Mouse (Mus musculus) cerebellum, adult (tissue): ENCODE results near the gene Rxra.
A peak's percentile ranks its signal among the peaks of the same experiment; 100 is the strongest.

Experiments
- ATAC-seq: cut with Nextera tagmentation; 2 replicates; pipeline ENCODE4 v1.9.2; 2017; ENCODE audit warnings: mild to moderate bottlenecking, moderate library complexity, mixed read lengths; ENCODE audit not compliant: insufficient number of reproducible peaks, low FRiP score, low TSS enrichment

Gene Rxra

DNA sequence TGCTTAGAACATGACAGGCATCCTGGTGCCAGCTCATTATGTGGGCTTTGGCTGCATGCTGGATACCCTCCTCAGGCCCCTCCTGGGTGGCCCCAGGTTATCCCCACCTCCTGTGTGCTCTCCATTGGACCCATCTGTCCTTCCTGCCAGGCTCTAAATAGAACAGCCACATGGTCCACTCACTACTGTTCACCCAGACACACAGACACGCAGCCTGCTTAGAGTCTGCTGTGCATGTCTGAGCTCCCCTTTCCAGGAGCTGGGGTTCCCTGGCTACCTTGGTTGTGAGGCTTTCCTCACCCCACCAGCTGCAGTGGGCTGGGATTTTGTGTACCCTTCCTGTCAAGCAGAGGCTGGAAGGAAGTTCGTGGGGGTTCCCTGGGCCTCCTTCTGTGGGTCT lies 56.8 kb downstream of the Rxra start:
- no peak for ATAC-seq

DNA sequence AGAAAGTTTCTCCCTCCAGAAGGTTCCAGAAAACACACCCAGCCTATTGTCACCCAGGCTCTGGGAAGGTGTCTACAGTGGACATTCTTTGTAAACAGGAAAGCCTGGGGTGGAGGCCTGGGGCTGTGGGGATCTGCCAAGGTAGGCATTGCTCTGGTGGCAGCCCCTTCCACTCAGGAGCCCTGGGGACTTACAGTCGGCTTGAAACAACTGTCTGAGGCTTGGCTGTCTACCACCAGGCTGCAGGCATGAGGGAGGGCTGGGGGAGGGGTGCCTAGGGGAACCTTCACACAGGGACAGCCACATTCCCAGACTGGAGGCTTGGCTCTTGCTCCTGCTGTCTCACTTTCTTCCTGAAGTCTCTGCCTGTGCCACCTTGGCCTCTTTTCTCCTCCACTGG lies 58.1 kb downstream of the Rxra start:
- no peak for ATAC-seq

DNA sequence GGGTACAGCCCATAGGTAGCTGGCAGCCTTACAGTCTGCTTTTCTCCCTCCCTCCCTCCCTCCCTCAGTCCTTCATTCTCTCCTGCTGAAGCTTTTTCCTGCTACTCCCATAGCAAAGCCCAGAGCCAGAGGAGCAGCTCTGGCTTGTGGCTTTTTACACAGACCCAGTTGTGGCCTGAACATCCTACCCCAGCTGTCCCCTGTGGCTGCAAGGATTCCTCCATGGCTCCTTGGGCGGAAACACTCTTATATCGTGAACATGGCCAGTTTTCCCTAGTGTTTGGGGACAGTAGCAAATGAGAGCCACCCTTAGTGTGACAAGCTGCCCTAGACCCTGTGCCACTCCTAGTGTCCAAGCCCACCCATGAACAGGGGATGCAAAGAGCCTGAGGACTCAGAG lies 58.6 kb downstream of the Rxra start:
- ATAC-seq, result no peak

DNA sequence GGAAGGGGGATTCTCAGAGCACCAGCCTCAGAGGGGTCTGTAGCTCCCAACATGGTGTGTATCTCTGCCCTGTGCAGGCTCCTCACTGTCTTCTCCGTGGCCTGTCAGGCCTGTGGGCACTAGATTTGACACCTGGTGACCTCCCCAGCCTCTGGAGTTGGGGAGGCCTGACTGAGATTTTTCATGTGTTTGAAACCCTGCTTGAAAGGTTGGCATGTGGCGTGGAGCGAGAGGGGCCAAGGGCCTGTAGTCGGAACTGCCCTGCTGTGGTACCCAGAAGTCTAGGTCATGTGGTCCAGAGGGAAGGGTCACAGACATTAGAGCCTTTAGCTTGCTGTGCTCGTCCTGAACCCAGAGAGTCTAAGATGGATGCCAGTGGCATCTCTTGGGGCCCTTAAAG lies 60.6 kb downstream of the Rxra start:
- no peak for ATAC-seq

DNA sequence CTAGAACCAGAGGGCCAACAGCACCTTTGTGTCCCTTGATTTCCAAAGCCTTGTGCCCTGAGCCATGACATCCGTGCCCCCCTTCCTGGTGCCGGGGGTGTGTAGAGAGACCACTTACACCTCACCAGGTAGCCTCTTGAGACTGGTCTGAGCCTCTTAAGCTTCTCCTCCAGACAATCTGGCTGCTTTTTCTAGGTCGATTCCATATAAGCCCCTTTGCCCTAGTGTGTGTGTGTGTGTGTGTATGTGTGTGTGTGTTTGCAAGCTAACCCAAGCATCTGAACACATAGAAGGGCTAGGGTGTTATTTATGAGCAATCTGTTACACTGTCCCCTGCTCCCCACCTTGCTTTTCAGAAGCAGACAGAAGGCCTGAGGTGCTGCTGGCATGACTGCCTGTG lies 62.2 kb downstream of the Rxra start:
- no peak for ATAC-seq

DNA sequence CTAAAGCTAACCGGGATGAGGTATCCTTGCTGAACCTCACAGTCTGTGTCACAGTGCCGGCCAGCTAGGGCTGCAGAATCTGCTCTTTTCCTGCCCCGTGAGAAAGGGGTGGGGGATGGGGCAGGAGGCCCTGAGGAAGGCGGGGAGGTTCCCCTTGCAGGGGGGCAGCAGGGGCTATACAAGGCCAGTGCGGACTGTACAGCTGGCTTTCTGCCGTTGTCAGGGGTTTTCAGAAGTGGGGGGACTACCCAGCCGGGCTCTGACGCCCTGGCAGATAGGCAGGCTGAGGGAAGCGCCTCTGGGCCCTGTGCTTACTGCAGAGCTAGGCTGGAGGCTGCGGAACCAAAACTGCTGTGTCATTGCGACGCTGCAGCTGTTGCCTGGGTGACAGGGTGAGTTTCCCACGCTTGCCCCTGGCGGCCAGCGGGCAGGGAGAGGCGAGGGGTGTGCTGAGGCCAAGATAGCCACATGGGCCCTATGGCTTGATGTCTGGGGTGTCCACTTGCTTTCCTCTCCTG lies 63.9 kb downstream of the Rxra start:
- ATAC-seq, result no peak

DNA sequence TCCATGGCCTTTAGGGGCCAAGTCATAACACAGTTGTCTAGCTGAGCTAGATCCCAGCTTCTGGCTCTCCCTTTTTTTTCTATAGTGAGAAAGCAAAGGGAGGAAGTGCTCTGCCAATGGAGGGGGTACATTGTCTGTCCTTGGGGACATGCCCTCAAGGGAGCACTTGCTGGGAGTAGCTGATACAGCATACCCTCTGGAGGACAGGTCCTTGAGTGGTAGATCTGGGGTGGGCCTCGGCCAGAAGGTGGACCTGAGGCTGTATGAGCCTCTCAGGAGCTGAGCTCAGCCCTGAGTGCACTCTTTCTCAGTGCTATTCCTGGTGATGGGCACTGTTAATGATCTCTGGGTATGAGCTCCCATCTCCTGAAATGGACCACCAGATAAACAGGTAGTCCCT lies 66.9 kb downstream of the Rxra start:
- no peak for ATAC-seq

DNA sequence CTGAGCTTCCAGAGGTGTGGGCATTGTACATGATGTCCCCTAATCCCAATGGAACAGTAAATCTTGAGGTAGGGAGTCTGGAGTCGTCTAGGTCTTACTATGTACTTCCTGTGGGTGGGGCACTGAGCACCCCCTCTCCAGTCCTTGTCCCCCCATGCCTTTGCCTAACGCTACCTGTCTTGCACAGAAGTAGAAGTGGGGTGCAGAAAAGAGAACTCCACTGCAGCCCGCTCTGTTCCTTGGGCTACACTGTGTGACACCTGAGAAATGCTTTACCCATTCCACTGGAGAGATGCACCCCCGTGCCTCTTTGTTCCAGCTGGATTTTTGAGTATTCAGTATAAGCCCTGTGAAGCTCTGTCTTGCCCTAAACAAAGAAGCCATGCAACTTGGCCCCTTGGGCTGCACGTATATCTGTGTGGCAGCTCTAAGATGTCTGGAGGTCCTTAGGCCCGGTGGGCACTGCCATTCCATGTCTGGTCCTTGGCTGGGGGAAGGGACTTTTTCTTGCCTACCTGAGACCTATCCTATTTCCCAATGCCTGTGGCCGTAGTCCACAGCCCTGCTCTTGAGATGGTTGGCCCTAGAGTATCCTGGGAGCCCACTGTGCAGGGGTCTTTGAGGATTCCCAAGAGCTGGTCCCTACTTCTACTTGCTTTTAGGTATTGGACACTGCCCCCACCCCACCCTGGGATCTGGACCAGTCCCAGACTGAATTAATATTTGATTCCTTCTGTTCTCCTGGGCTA lies 67.8 kb downstream of the Rxra start:
- no peak for ATAC-seq

DNA sequence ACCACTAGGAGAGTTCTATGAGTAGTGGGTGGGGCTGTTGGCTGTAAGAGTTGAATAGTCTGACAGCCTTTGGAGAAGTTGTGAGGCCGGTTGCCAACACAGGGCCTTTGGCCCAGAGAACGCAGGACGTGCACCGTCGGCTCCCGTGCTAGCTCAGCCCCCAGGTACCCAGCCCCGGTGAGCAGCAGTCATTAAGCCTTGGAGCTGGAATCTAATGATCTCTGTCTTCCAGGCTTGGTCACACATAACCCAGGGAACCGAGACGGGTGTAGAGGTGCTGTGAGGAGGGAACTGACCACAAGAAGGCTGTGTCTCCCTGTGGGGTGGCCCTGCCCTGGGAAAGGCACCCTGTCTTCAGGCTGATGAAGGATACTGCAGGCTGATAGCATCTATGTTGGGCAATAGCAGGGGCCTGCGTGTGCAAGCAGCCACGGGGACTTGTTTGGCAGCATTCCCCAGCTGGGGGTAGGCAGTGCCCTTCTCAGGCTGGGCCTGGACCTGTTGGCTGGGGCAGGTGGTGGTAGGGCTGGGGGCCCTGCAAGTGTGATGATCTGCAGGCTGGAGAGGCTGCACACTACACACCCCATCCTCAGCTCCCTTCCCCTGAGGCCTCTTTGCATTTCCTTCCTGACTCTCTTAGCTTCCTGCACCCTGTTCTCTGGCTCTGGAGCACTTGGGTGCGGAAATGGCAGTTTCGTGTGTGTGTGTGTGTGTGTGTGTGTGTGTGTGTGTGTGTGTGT lies 68.5 kb downstream of the Rxra start:
- no peak for ATAC-seq

DNA sequence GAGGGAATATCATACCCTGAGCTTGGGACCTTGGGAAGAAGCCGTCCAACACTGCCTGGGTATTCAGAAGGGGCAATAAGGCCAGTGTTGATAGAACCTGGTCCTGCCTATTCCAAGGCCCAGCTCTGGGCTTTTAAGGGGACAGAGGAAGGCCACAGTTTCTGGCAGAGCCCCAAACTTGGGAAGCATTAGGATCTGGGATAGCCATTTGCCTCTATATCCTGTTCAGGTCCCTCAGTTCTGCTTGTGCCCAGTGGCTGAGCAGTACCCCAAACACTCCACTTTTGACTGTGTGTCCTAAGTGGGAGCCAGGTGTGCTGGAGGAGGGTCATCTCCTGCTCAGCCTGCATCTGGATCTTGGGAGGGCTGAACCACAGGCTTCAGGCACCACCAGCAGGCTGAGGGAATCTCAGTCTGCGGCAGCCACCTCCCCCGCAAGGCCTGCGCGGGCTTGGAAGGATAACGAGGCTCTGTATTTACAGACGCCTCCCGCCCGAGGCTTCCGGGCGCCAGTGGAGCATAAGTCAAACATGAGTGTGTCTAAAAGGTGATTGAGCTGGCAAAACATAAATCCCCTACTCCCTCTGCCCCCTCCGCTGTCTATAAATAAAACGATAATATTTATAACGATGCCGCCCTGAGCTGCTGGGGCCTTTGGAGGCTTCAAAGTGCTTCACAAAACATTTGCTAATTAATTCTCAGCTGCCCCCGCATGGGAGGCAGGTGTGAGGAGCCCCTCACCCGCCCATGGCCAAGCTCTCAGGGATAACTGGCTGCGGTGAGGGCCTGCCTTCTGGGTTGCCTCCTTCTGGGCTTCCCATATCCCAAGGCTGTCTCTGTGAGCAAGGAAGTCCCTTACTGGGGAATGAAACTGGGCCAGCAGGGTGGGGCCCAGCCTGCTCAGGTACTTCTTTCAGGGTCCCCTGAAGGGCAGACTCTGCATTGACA lies 69.7 kb downstream of the Rxra start:
- no peak for ATAC-seq

DNA sequence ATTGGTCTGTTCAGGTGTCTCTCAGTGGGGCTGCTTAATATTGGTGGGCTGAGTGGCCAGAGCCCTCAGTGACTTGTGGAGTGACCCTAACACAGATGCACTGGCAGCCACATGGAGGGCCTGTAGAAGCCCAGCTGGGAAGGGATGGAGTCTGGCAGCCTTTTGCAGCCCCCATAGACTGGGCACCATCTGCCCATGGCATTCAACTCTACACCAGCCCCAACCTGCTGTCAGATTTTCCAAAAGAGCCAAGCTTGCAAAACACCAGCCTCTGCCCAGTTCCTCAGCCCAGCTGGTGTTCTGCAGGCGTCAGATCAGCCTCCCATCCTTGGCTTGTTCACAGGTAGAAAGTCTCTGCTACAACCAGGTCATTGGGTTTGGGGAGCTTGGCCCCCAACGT lies 70.6 kb downstream of the Rxra start:
- no peak for ATAC-seq

DNA sequence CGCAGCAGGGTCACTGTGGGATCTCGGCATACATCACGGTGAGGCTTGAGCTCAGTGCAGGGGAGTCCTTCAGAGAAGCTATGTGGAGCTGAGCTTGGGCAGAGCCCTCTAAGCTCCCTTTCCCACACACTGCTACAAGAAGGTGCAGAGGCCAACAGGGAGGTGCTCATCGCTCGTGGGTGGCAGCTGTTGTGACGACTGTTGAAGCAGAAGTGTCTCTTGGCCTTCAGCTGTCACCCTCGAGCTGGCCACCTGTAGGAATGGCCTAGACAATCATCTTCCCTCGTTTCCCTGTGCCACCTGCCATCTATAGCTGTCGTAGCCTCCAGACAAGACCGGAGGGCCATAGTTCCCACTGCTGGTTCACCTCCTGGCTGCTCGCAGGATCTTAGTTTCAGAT lies 72.7 kb downstream of the Rxra start:
- ATAC-seq, result no peak

DNA sequence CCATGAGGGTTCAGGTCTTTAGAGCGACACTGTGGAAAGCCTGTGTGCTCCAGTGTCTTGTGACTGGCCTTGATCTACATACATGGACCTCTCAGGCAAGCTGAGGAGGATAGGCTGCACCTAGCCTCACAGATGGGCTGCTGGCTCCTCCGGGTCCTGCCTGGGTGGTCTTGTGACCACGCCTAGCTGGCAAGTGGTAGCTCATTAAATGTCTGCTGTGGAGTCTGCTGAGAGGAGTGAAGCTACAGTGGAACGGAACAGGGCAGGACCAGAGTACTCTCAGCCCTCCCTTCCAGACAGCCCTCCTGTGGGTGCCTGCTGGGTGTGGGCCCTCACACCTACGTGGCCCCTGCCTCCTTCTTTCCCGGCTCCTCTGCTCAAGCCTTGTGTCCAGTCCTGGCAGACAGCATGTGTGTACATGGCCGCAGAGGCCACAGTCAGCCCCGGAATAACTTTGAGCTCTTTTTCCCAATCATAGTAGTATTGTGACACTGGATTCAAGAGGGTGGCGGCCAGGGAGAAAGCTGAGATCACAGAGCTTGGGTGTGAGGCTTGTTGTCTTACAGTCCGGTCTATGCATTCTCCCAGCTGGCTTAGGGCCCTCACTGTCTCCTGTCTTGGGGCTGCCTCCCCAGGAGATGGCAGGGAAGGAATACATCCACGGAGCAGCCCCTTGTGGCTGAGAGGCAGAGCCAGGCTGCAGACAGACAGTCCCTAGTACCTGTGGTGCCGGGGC lies 74.3 kb downstream of the Rxra start:
- no peak for ATAC-seq

DNA sequence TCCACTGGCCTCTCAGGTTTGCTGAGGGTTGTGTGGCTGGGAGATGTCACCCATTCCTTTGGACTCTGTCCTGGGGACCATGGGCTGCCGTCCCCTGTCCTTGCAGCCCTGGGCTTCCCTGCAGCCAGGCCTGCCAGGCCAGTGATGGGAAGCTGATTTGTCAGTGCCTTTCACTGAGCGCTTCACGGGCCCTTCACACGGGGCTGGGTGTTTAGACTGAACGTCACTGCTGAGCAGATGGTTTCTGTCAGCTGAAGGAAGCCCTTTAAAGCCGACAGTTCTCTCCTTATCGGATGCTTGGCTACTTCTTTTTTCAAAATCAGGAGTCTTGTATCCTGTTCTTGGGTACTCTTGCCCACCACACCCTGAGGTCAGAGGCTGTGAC lies 74.9 kb downstream of the Rxra start:
- no peak for ATAC-seq

DNA sequence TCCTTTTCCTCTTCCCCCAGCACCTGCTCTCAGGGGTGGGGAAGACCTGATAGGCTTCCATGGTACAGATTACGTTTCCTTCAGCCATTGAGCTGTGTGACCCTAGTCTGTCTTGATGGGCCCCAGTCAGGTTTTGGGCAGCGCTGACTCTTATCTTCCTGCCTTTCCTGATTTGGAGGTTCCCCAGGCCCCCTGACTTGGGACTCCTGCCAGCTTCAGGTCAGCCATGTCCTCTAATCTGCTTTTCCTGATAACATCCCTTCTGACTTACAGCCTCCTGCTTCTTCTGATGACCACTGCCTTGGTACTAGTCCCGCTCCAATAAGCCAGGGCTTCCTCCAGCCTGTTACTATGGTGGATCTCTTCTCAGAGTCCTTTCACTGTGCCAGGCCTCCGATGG lies 75.6 kb downstream of the Rxra start:
- ATAC-seq, result no peak

DNA sequence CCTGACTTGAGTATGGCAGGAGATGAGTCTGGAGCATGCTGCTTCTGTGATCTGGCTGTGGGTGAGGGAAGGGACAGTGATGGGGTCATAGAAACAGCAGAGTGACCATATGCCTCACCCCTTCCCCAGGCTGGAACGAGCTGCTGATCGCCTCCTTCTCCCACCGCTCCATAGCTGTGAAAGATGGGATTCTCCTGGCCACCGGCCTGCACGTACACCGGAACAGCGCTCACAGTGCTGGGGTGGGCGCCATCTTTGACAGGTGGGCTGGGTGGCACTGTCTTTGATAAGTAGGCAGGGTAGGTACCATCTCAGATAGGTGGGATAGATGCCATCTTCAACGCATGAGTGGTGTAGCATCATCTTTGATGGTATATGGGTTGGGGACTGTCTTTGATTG lies 77.9 kb downstream of the Rxra start:
- no peak for ATAC-seq

DNA sequence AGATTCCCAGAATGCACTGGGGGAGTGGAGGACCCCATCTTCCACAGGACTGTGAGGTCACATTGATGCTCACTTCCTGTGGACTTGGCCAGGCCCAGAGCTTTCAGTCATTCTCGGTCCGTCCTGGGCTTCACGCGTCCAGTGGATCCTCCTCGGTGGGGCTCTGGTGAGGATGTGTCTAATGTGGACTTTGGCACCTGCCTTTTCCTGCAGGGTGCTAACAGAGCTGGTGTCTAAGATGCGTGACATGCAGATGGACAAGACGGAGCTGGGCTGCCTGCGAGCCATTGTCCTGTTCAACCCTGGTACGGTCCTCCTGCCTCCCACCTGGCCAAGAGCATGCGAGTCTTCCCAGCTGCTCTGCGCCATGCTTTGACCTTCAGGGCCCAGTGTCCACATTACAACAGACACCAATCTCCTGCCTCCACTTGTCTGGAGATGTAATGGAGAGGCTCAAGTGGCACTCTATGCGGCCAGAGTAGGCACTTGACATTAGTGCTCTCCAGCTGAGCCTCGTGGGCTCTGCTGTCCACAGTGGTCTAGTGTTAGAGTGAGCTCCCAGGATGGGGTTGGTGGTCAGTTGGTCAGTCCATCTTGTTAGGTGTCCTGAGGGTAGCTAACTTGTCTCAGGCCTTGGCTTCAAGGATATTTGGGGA lies 79.9 kb downstream of the Rxra start:
- no peak for ATAC-seq

DNA sequence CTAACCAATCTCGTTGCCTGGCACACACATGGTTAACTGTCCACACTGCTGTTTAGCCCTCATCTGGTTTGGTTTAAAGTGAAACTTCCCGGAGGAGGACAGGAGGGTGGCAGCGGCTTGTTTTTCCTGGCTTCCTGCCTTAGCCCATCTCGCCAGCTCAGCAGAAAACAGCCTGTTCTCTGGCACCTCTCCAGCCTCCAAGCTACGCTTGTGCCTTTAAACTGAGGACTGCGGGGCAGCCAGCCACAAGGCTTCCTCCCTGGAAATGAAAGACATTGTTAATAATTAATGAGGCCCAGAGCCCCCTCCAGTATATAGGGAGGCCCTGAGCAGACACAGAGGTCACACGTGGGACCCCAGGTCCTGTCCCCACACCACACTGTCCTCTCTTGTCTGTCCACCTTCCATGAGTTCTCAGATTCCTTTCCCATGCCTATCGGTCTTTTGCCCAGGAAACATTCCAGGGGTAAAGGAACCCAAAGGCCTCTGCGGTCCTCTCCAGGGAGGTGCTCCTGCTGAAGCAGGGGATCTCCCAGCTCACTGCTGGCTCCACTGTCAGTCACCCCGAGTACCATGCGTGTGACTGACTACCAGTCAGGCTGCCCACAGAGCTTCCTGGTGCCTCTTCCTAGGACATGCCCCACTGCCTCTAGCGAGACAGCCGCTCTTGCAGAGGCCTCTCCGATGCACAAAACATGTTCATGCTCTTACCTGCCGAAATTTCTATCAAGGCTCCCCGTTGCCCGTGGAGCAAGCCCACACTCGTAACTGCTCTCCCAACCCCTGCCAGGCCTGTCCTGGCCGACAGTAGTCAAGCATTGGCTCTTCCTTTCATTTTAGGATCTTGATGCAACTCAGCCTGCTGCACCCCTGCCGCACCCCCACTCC lies 82.4 kb downstream of the Rxra start:
- ATAC-seq, result peak; percentile 50

DNA sequence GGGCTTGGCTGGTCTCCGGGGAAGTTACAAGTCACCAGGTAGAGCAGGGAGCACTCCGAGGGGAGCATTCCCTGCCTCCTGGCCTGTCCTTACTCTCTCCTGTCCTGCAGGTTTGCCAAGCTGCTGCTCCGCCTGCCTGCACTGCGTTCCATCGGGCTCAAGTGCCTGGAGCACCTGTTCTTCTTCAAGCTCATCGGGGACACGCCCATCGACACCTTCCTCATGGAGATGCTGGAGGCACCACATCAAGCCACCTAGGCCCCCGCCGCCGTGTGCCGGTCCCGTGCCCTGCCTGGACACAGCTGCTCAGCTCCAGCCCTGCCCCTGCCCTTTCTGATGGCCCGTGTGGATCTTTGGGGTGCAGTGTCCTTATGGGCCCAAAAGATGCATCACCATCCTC lies 83.2 kb downstream of the Rxra start:
- no peak for ATAC-seq
